Mouse (Mus musculus) intestine, postnatal 0 days (tissue): Measurements from ENCODE around the gene Reg4. TPM values are rescaled to one million over a fixed set of nuclear protein-coding genes. Genes with fewer than 3 reads are reported as not detected.

Experiments used
- ATAC-seq: fragments of 200-750 bp; cut with Nextera tagmentation; 2 replicates; pipeline ENCODE4 v1.8.0; 2017; ENCODE audit warnings: mild to moderate bottlenecking, moderate TSS enrichment, moderate library complexity
- H3K27ac ChIP-seq: fragments of 300-500 bp; sonication (generic); 2 replicates; pipeline ENCODE4 v1.5.1; 2014; ENCODE audit warnings: mild to moderate bottlenecking, low read depth, low read length, moderate library complexity
- H3K27me3 ChIP-seq: fragments of 300-500 bp; sonication (generic); replicated peaks from 2 replicates; pipeline ENCODE4 v1.6.1; 2014; ENCODE audit warnings: low read length, mixed read lengths; ENCODE audit not compliant: control insufficient read depth, insufficient read depth
- H3K36me3 ChIP-seq: fragments of 300-500 bp; sonication (generic); 2 replicates; pipeline ENCODE4 v1.6.1; 2014; ENCODE audit warnings: mild to moderate bottlenecking, moderate library complexity; ENCODE audit not compliant: control insufficient read depth, insufficient read depth
- H3K4me1 ChIP-seq: fragments of 300-500 bp; sonication (generic); replicated peaks from 2 replicates; pipeline ENCODE4 v1.6.1; 2014; ENCODE audit warnings: antibody characterized with exemption, low read length, mixed read lengths; ENCODE audit not compliant: control insufficient read depth, insufficient read depth
- H3K4me2 ChIP-seq: fragments of 300-500 bp; sonication (generic); replicated peaks from 2 replicates; pipeline ENCODE4 v1.6.1; 2014; ENCODE audit warnings: low read depth, mild to moderate bottlenecking, moderate library complexity
- H3K4me3 ChIP-seq: fragments of 300-500 bp; sonication (generic); 2 replicates; pipeline ENCODE4 v1.5.1; 2014; ENCODE audit warnings: low read depth, low read length
- H3K9ac ChIP-seq: fragments of 300-500 bp; sonication (generic); 2 replicates; pipeline ENCODE4 v1.6.1; 2014; ENCODE audit warnings: mild to moderate bottlenecking, low read depth, low read length
- H3K9me3 ChIP-seq: fragments of 300-500 bp; sonication (generic); 2 replicates; pipeline ENCODE4 v1.6.1; 2016; ENCODE audit warnings: mixed run types; ENCODE audit not compliant: control insufficient read depth
- CTCF ChIP-seq: sonication (generic); IDR thresholded peaks from 2 replicates; pipeline ENCODE4 v1.5.1; 2016; ENCODE audit warnings: low read depth, mild to moderate bottlenecking, control low read depth, antibody characterized with exemption, moderate library complexity
- WGBS: fragments of 180-500 bp; shearing (Covaris S2); extraction: QIAGEN DNeasy Blood & Tissue Kit; methylation state at CpG from one replicate; pipeline ENCODE4 v1.1.7; 2014; 5-methylcytosine and 5-hydroxymethylcytosine counted together
- polyA plus RNA-seq: library from polyadenylated mRNA; unstranded; fragments of >200 nt; fragmentation: Nextera tagmentation; extraction: Ambion mirVana; gene quantifications from 2 replicates; pipeline ENCODE4 v1.2.1, GENCODE M21; 2015

The Reg4 gene
- polyA plus RNA-seq, 1 experiment from 2014 or later, result 144 TPM

DNA sequence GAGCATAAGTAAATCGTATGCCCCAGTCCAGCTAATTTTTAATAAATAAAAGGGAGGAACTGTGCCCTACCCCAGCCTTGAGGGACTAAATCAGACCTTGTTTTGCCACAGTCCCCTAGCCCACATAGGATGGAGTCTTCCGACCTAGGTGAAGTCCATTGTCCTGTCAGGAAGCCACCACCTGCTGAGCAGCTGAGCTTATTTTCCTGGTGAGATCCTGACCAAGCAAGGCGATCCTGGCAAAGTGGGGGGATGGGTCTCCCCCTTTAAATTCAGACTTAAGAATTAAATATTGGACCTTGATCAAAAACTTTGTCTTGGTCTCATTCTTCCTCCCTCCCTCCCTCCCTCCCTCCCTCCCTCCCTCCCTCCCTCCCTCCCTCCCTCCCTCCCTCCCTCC is 5.7 kb upstream of the Reg4 start:
- no peak overlapping the region for H3K9ac ChIP-seq
- TF ChIP-seq CTCF, result no peak
- ATAC-seq, result no peak
- no peak overlapping the region for H3K4me3 ChIP-seq
- no peaks in the 10 kb centered on the region for H3K9me3 ChIP-seq
- WGBS, result 81% methylated on average over 3 of the region's 3 CpGs
- H3K36me3 ChIP-seq, result no peaks in the 10 kb centered on the region
- H3K4me2 ChIP-seq, result no peak overlapping the region
- H3K27ac ChIP-seq, result no peak overlapping the region
- no peaks in the 10 kb centered on the region for H3K4me1 ChIP-seq
- H3K27me3 ChIP-seq, result no peaks in the 10 kb centered on the region

DNA sequence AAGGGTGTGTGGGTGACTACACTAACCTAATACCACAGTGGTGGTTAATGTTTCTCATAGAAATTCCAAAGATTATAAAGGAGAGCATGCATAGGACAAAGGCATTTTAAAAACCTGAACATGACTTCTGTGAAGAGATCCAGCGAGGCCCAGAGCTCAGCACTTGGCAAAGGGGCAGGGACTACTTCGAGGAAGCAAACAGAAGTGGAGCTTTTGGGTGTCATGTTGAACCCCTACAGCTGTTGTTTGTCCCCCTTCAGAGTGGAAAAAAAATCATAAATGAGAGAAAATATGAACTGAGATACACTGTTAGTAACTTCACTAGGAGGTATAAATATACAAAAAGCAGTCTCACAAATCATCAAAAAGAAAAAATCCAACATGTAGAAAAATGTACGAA is 1.3 kb downstream of the Reg4 start:
- Histone ChIP-seq H3K9me3 (no peaks in the 10 kb centered on the region), H3K4me1 (0 out of 2 replicates have a peak, but pooled peaks cover 13% of the 10 kb centered on the region), H3K9ac (no peak overlapping the region; the same call in 1 of the 2 replicates), H3K27me3 (no peaks in the 10 kb centered on the region), H3K4me2 (no peak overlapping the region), H3K36me3 (no peaks in the 10 kb centered on the region), H3K27ac (no peak overlapping the region), H3K4me3 (no peak overlapping the region)
- ATAC-seq, result no peak
- no peak for TF ChIP-seq CTCF
- WGBS, result 65% methylated on average over 3 of the region's 3 CpGs

DNA sequence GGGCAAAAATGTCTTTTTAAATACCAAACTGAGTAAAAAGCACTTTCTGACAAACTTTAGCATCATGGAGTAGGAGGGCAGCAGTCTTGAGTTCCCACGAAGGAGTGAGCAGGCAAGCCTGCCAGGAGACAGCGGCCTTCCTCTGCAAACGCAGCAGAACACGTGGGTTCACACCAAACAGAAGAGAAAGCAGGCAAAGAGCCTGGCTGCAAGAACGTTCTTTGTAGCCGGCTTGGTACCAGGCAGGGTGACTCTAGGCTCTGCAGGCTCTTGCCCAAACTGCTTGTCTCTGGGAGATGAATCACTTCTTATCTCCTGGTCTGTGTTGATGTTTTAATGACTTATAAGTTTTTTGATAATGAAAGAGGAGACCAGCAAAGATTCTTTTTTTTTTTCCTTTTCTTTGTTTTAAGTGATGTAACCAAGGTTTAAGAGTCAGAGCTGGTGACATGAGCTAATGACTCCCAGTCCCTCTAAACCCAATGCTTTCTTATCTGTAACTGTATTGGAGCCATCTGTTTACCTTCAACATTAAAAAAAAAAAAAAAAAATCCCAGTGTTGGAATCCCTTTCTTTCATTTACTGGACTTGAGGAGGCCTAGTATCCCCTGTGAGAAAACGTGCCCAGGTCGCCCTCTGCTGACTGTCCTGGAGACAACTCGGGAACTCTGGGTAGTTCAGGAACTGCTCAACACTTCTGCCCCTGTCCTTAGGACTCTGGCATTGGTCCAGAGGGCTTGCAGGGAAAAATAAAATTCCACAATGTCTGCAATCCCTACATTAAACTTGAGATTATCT is 2.0 kb downstream of the Reg4 start:
- Histone ChIP-seq H3K9ac (no peak overlapping the region), H3K9me3 (no peaks in the 10 kb centered on the region), H3K4me3 (no peak overlapping the region), H3K4me2 (no peak overlapping the region), H3K27me3 (no peaks in the 10 kb centered on the region), H3K36me3 (no peaks in the 10 kb centered on the region), H3K4me1 (0 out of 2 replicates have a peak, but pooled peaks cover 13% of the 10 kb centered on the region), H3K27ac (no peak overlapping the region)
- WGBS, result 17% methylated on average over 9 of the region's 9 CpGs
- peak; percentile 84 for TF ChIP-seq CTCF
- peak; percentile 74 for ATAC-seq

DNA sequence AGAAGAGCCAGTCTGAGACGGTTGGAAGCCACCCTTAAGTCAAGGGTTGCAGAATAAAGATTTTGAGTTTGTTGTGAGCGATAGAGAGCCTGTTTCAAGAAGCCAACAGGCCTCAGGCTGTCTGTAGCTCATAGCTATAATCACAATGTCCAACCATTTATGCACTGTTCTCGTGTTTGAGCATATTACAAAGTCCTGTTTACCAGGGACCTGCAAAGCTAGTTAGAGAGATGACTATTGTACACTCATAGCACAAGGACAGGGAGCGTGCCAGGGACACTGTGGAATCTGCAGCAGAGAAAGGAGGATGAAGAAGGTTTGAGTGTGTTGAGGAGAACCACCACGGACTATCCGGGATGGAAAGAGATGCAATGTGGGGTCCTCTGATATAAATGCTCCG is 3.0 kb downstream of the Reg4 start:
- Histone ChIP-seq H3K4me3 (no peak overlapping the region), H3K4me1 (0 out of 2 replicates have a peak, but pooled peaks cover 13% of the 10 kb centered on the region), H3K27me3 (no peaks in the 10 kb centered on the region), H3K36me3 (no peaks in the 10 kb centered on the region), H3K4me2 (no peak overlapping the region), H3K9ac (no peak overlapping the region), H3K9me3 (no peaks in the 10 kb centered on the region), H3K27ac (no peak overlapping the region)
- ATAC-seq, result no peak
- TF ChIP-seq CTCF, result no peak
- WGBS, result 88% methylated on average over 7 of the region's 7 CpGs

DNA sequence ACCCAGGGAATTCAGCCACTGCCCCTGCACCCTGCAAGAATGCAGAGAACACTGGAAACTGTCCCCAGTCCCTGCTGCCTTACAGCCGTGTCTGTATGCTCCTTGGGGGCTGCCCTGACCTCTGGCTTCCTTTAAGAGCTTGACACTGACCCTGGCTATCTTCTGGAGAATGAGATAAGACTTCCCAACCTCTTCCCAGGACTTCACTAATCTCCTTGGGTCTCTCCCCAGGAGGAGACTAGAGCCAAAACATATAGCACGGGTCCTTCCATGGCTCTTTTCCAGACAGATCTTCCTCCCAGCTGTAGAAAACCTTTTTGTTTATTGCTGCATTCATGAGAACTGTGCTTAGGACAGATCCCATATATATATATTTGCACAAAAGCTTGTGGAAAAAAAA is 3.8 kb downstream of the Reg4 start:
- no peak for TF ChIP-seq CTCF
- no peak overlapping the region for H3K9ac ChIP-seq
- no peaks in the 10 kb centered on the region for H3K27me3 ChIP-seq
- H3K4me2 ChIP-seq, result no peak overlapping the region
- ATAC-seq, result no peak
- H3K27ac ChIP-seq, result no peak overlapping the region
- H3K4me1 ChIP-seq, result 0 out of 2 replicates have a peak, but pooled peaks cover 13% of the 10 kb centered on the region
- no peak overlapping the region for H3K4me3 ChIP-seq
- WGBS, result 41% methylated on average over 2 of the region's 2 CpGs
- no peaks in the 10 kb centered on the region for H3K36me3 ChIP-seq
- no peaks in the 10 kb centered on the region for H3K9me3 ChIP-seq

DNA sequence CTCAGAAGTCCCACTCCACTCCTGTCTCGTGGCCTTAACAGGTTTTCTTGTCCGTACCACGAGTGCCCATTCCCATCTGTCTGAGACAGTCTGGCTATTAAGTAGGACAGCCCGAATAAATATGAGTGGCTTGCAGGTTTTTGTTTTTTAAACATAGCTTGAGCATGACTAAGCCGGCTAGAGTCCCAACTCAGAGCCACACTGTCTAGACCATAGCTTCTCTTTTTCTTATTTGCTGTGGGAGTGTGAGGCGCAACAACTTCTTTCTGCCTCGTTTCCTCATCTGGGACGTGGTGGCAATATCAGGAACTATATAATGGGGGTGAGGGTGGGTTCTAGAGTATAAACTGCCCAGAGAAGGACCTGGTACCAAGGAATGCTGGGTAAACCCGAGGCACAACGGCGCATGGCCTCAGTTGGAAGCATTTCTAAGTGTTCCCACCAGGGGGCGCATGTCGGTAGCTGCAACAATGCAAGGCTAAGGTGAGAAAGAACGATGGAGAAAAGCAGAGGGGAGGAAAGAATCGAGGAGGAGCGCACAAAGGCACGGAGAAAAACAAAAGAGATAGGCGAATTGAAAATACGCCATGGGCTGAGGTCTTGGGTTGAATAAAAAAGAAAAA is 5.1 kb downstream of the Reg4 start:
- H3K4me3 ChIP-seq, result no peak overlapping the region
- TF ChIP-seq CTCF, result peak; percentile 94
- H3K27me3 ChIP-seq, result no peaks in the 10 kb centered on the region
- H3K9me3 ChIP-seq, result no peaks in the 10 kb centered on the region
- no peaks in the 10 kb centered on the region for H3K36me3 ChIP-seq
- H3K9ac ChIP-seq, result no peak overlapping the region
- 34% methylated on average over 19 of the region's 19 CpGs for WGBS
- no peak overlapping the region for H3K27ac ChIP-seq
- H3K4me2 ChIP-seq, result no peak overlapping the region
- ATAC-seq, result peak; percentile 44
- 0 out of 2 replicates have a peak, but pooled peaks cover 11% of the 10 kb centered on the region for H3K4me1 ChIP-seq
